Mouse (Mus musculus) embryo, embryonic 10 days (tissue): ENCODE measurements at regions not wholly inside any gene's neighbourhood (a gene's known extent, or its start where the extent isn't known, plus 50 kb on each side); places are given as distances from the start of the nearest gene placed in this dataset.

Experiments
- DNase-seq: peaks from one replicate; pipeline ENCODE4 v3.0.0-alpha.2; 2015; ENCODE audit warnings: low spot score

DNA sequence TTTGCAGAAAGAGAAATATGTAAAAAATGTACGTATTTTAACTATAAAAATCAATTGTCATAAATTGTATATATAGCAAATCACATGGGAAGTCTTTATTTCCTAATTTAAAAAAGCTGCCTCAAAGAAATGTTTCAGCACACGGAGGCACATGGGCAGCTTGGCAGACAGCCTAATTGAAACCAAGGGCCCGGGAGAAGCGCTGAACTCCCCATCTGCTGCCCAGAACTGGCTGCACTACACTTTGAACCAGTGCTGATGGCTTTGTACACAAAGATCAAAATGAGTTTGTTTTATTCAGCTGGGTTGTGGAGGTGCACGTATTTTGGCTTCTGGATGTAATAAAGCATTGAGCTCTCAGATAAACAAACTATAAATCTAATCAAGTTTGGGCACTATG, 100.2 kb upstream of the Rspo3 start:
- peak; percentile 8 for DNase-seq

GRCm38 (mm10) chr10:29595455-29595854, 59.8 kb upstream of the Rspo3 start:
- no peak for DNase-seq

- no peak for DNase-seq
These were observed 59.3 kb upstream of the Rspo3 start for GRCm38 (mm10) chr10:29594969-29595368.

DNA sequence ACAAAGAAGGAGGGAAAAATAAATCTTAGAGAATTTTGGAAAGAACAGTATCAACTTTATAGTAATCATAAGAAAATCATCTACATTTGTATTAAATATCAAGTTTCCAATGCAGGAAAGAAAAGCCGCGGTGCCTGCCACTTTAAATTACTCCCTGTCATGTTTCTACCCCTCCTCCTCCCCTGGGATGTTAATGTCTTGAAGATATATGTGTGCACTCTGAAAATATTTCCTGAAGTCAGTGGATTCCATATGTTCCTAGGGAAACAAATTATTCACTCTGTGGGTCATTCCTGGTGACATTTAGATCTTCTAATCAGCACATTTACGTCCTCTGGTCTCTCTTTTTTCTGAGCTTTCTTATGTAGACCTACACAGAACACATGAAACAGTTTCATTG, 57.2 kb upstream of the Rspo3 start:
- DNase-seq: peak; percentile 20

DNA sequence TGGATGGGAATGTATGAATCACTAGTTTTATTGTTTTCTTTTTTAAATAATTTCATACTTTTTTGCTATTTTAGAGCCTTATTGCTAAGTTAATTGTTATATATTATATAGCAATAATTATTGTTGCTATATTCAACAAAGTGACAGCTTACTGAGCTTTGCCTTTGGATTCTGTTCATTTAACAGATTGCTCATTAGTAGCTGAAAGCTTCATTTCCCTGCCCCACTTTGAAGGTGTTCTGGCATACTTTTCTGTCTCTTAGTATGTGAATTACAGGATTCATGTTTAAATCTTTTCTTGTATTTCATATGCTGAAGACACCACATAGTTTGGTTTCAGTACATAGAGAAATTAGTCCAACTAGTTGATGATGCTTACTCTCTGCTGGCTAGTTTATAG, 54.5 kb upstream of the Rspo3 start:
- DNase-seq: no peak

- no peak for DNase-seq
These were observed 54.1 kb upstream of the Rspo3 start for GRCm38 (mm10) chr10:29589739-29590138.
